Mouse (Mus musculus) large intestine, adult 2 months (tissue): ENCODE measurements around the gene Draxin. TPM values are rescaled to one million over a fixed set of nuclear protein-coding genes. Genes with fewer than 3 reads are reported as not detected.
A peak's percentile ranks its signal among the peaks of the same experiment; 100 is the strongest.
"Not testable (repeated sequence)": the region's sequence is repeated elsewhere in the genome, so short reads cannot be mapped to it uniquely, and the experiment has no call there.

Experiments
- DNase-seq: peaks from one replicate; pipeline ENCODE4 v3.0.0-alpha.2; 2012; ENCODE audit warnings: low read depth, low spot score
- WGBS: fragments of 180-500 bp; shearing (Covaris S2); methylation state at CpG from one replicate; pipeline ENCODE4 v1.1.7; 2018; 5-methylcytosine and 5-hydroxymethylcytosine counted together
- polyA plus RNA-seq: library from polyadenylated mRNA; depleted of rRNA; stranded (reverse); fragments of >200 nt; gene quantifications from 2 replicates; pipeline ENCODE4 v1.2.3, GENCODE M21; 2012; rRNA removed

Draxin gene
- 0.26 and 0.32 TPM in 2 replicates for polyA plus RNA-seq

DNA sequence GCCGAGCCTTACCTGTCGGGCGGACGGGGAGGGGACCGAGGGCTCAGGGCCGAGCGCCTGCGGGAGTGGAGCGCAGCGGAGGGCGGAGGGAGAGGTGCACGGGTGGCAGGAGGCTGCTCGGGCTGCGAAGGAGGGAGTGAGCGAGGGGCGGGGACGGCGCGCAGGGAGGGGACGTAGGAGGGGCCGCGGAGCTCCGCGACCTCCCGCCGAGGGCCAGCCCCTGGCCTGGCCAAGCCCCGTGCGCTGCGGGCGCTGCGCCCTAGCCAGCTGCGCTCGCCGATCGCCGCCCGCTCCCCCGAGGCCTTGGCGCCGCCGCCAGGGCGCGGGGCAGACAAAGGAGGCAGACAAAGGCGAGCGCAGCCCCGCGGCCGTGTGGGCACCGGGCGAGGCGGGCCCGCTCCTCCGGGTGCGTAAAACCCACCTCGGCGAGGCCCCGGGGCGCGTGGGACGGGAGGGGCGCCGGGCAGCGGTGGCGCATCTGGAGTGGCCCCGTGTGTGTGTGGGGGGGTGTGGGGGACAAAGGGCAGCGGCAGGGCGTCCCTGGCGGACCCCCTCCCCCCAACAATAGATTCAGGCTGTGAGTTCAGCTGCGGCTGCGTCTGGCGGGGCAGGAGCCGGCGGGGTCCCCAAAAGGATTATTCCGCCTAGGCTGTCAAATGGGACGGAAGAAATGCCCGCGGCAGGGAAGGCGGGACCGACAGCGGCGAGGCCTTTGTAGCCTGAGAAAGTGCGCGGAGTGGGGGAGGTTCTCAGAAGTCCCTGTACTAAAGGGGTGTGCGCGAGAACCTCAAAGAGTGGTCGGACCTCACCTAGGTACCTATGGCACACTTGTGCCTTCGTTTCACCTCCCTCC is at the start of gene Draxin:
Gene Draxin, minus strand, starts transcription at position 138 of the 853 bp plus-strand sequence.
- DNase-seq = no peak
- WGBS = 1% methylated on average over 77 of the region's 87 CpGs

- no peak for DNase-seq
Measured at GRCm38 (mm10) chr4:148177716-148178115, 47.2 kb upstream of the Draxin start.

DNA sequence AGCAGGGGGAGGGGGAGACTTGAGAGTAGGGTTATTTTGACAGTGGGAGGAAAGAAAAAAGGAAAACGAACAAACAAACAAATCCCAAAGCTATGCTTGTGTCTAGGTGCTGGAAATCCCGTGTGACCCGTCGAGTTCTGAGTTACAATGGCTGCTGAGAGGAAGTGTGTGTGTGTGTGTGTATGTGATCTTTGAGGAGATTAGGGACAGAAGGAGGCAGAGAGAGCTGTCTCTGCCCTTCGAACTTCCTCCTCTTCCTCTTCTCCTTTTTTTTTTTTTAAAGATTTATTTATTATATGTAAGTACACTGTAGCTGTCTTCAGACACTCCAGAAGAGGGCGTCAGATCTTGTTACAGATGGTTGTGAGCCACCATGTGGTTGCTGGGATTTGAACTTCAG is 46.1 kb upstream of the Draxin start:
- DNase-seq = not testable (repeated sequence)
- 69% methylated on average over 5 of the region's 6 CpGs for WGBS

DNA sequence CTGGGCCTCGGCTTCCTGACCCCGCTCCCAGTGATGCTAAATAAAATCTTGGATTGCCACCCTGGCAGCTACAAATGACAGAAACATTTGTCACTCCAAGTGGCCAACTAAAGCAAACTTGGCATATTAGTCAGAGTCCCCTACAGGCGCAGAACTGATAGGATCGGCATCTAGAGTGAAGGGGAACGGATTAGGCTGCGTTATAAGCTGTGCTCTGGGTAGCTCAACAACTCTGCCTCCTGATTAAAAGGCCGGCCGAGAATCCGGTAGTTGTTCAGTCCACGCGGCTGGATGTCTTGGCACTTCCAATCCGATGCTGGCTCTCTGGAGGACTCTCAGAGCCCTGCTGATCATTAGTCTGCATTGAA is 44.0 kb upstream of the Draxin start:
- WGBS = 28% methylated on average over 12 of the region's 12 CpGs
- DNase-seq = no peak

DNA sequence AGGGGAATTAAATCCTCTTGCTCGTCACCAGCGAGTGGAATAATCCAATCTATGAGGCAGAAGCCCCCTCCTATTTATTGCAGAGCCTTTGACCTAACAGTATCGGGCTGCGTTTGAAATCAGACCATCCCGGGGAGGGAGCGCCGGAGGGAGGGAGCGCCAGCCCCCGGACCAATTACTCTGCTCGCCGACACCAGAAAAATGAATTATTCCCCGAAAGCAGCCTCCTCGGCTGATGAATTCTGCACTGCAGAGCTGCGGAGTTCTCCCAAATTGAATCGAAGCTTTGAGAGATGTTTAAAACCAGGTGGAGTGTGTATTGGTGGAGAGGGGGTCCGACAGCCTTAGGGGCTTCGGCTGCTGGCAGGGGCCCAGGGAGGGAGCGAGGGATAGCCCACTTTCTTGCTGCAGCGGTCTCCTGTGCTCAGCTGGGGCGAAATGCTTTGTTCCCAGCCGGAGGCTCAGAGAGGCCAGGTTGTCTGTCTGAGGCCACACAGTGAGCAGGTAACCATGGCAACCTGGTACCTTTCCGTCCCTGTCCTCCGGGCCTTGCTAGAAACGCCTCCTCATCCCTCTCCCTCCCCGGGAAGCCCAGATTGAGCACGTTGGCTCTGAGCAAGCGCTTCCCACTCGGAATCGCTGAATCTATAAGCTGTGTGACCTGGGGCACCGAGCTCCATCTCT is 43.5 kb upstream of the Draxin start:
- DNase-seq = no peak
- WGBS = 6% methylated on average over 30 of the region's 30 CpGs

- no peak for DNase-seq
- 45% methylated on average over 3 of the region's 3 CpGs for WGBS
Measured at GRCm38 (mm10) chr4:148171261-148171660, 40.8 kb upstream of the Draxin start.

DNA sequence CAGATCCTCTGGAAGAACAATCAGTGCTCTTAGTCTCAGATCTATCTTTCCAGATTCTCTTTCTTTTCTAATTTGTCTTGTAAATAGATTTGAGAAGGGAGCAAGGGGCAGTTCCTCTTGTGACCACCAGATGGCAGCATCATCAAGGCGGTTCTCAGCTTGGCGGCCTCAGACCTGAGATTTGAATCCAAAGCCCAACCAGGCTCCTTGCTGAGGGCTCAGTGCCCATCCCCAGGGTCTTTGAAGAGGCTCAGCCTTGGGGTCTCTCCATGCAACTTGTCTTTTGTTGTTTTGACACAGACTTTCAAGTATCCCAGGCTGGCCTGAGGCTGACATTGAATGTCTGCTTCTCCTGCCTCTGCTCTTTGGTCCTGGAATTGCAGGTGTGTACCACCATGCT is 40.3 kb upstream of the Draxin start:
- 2% methylated on average over 2 of the region's 2 CpGs for WGBS
- DNase-seq = no peak

DNA sequence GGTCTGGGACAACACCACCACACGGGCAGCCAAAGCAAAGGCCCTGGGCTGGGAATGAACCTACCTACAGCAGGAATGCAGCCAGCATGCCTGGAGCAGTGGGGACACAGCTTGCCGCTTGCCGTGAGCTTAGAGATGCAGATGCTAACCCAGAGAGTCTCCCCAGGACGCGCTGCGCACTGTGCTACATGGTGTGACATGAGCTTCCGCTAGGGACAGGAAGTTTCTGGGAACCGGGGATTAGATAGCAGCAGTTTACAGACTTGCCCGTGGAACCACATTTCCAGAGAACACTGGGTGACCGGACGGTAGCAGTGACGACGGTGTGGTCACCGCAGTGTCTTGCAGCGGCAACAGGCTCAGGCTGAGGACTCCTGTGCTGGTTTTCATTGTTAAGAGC is 39.1 kb upstream of the Draxin start:
- DNase-seq = no peak
- WGBS = 30% methylated on average over 15 of the region's 15 CpGs

DNA sequence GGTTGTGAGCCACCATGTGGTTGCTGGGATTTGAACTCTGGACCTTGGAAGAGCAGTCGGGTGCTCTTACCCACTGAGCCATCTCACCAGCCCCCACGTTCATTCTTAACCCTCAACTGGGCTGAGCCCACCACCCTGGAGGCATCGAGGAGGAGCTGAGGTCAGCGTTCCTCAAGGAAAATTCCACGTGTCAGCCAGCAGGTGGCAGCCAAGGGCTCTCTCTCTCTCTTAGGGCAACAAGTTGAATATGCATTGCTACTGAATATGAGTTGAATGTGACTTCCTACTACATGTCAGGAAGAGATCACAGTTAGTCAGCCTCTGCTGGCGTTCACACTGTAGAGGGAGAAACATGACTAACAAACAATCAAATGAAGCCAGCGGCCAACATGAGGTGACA is 37.8 kb upstream of the Draxin start:
- WGBS = 16% methylated on average over 7 of the region's 7 CpGs

DNA sequence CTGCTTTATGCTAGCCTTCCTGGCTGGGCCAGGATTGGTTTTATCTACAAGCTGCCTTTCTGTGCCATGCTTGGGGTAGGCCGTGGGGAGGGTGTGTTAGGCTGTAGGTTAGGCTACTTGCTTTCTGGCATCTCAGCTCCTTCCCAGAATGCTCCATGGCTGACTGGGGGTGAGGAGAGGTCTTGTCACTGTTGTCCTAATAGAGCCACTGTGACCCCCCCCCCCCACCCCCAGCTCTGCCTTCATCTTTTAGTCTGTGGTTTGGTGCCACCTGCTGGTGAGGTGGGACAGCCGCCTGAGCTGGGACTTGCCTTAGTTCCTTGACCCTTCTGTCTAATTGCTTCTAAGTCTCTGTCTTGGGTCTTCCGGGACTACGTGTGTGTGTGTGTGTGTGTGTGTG is 36.5 kb upstream of the Draxin start:
- DNase-seq = no peak
- WGBS = 24% methylated on average over 4 of the region's 4 CpGs

More for the DNA sequence above, 37.8 kb upstream of the Draxin start:
- DNase-seq = no peak

DNA sequence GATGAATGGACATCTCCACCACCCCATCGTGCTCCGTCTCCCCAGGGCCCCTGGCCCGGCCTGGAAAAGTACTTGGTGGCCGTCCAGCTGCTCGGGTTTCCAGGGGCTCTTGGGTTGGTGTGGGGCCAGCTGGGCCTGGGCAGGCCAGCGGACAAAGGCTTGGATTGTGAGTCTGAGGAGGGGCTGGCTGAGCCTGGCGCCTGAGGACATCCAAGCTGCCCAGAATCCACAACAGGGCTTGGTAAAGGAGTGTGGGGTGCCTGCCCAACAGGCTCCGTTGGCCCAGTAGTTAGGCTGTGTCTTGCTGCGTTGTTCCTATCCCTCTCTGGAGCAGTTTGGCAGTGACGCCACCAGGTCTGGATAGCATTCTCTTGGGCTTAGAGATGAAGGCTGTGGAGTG is 35.9 kb upstream of the Draxin start:
- no peak for DNase-seq
- WGBS = 20% methylated on average over 10 of the region's 10 CpGs

- no peak for DNase-seq
Measured at GRCm38 (mm10) chr4:148165551-148165950, 35.1 kb upstream of the Draxin start.

GRCm38 (mm10) chr4:148164461-148164860 is 34.0 kb upstream of the Draxin start:
- DNase-seq = no peak
- WGBS = 4% methylated on average over 16 of the region's 16 CpGs

More at GRCm38 (mm10) chr4:148165551-148165950, 35.1 kb upstream of the Draxin start:
- WGBS = 7% methylated on average over 17 of the region's 17 CpGs

DNA sequence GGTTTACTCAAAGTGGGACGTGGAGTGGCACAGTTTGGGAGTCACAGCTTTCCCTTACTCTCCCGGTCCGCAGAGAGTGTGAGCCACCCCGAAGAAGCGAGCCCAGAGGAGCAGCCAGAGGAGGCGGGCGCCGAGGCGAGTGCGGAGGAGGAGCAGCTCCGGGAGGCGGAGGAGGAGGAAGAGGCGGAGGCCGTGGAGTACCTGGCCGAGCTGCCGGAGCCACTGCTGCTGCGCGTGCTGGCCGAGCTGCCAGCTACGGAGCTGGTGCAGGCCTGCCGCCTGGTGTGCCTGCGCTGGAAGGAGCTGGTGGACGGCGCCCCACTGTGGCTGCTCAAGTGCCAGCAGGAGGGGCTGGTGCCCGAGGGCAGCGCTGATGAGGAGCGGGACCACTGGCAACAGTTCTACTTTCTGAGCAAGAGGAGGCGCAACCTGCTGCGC is 33.5 kb upstream of the Draxin start:
- under 1% methylated on average over 29 of the region's 29 CpGs for WGBS
- no peak for DNase-seq

GRCm38 (mm10) chr4:148160436-148161390 is 30.2 kb upstream of the Draxin start, which contains the start of the genes Fbxo44 and Fbxo2:
TSS of gene Fbxo44 (minus strand) at chr4:148160482.
TSS of gene Fbxo2 (plus strand) at chr4:148160621.
- WGBS = 2% methylated on average over 43 of the region's 43 CpGs
- no peak for DNase-seq

DNA sequence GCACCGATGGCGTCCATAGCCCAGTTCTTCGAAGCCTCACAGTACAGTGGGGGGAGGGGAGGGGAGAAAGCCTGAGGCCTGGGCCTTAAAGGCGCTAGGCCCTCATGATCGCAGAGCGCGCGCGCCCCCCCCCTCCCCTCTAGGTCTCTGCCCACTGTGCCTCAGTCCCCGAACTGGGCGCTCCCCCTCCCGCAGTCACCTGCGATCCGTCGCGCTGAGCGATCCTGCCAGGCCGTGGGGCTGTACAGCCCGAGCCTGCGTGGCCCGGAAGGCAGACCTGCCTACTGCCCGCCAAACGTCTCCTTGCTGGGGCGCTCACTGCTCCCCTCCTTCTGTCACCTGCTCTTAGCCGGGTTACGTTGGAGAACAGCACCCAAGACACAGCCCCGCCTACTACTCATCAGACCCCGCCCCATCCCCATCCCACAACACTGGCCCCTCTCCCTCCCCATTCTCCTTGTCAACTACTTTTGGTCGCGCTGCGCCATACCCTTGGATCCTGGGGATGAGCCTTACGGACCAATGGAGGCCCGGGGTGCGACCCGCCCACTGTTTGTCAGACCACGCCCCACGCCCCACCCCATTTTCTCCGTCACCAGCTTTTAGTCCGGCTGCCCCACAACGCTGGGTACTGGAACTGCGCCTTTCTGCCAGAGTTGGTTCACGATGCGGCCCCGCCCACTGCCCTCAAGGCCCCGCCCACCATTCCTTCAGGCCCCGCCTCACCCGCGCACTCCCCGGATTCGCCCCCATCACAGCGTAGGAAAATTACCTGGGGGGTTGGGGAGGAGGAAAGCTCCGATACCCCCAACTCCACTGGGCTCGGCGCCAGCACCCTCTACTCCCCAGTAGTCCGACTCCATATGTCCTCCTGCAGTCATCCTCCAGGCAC is 29.3 kb upstream of the Draxin start:
- peak; percentile 66 for DNase-seq

GRCm38 (mm10) chr4:148158436-148159348 is 28.2 kb upstream of the Draxin start:
- WGBS = 63% methylated on average over 27 of the region's 27 CpGs
- no peak for DNase-seq

More for the DNA sequence above, 29.3 kb upstream of the Draxin start:
- under 1% methylated on average over 46 of the region's 55 CpGs for WGBS

DNA sequence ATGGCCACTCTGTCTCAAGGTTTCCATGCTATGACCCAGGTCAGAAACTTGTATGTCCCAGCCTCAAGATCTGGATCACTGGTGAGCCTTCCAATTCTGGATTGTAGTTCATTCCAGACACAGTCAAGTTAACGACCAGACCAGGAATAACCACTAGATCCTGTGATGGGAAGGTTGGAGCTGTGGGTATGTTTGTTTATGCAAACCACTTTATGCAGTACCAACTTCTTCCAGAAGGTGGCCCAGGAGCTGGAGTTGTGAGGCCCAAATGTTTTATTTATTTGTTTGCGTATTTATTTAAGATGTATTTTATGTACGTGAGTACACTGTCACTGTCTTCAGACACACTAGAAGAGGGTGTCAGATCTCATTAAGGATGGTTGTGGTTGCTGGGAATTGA is 24.5 kb upstream of the Draxin start:
- 50% methylated on average over 3 of the region's 3 CpGs for WGBS
- DNase-seq = no peak
